Mouse (Mus musculus) yolk sac, embryonic 10.5 days (tissue): ENCODE measurements at regions not wholly inside any gene's neighbourhood (a gene's known extent, or its start where the extent isn't known, plus 50 kb on each side); places are given as distances from the start of the nearest gene placed in this dataset.
"Not testable (repeated sequence)": the region's sequence is repeated elsewhere in the genome, so short reads cannot be mapped to it uniquely, and the experiment has no call there.

Experiments
- DNase-seq: peaks from one replicate; pipeline ENCODE4 v3.0.0-alpha.2; 2017; ENCODE audit warnings: low spot score

GRCm38 (mm10) chr2:179128018-179128417 lies 314.2 kb upstream of the Cdh4 start:
- DNase-seq: no peak

- DNase-seq: no peak
Measured at GRCm38 (mm10) chr2:179128432-179128831, 313.8 kb upstream of the Cdh4 start.

- no peak for DNase-seq
Measured at GRCm38 (mm10) chr2:179131004-179131403, 311.2 kb upstream of the Cdh4 start.

- no peak for DNase-seq
Measured at GRCm38 (mm10) chr2:179142313-179142712, 299.9 kb upstream of the Cdh4 start.

- DNase-seq: peak; percentile 18
Measured at GRCm38 (mm10) chr2:179145726-179146125, 296.5 kb upstream of the Cdh4 start.

- DNase-seq: no peak
Measured at GRCm38 (mm10) chr2:179146274-179146673, 296.0 kb upstream of the Cdh4 start.

- DNase-seq: peak; percentile 9
Measured at GRCm38 (mm10) chr2:179148194-179148593, 294.0 kb upstream of the Cdh4 start.

GRCm38 (mm10) chr2:179148667-179149066 lies 293.6 kb upstream of the Cdh4 start:
- no peak for DNase-seq

- DNase-seq: no peak
Measured at GRCm38 (mm10) chr2:179158881-179159280, 283.4 kb upstream of the Cdh4 start.

- DNase-seq: no peak
Measured at GRCm38 (mm10) chr2:179163116-179163515, 279.1 kb upstream of the Cdh4 start.

GRCm38 (mm10) chr2:179170157-179170556 lies 272.1 kb upstream of the Cdh4 start:
- DNase-seq: peak; percentile 81

GRCm38 (mm10) chr2:179170608-179171007 lies 271.6 kb upstream of the Cdh4 start:
- DNase-seq: peak; percentile 77

- DNase-seq: not testable (repeated sequence)
Measured at GRCm38 (mm10) chr2:179176835-179177530, 265.2 kb upstream of the Cdh4 start.

GRCm38 (mm10) chr2:179181366-179181765 lies 260.9 kb upstream of the Cdh4 start:
- no peak for DNase-seq

GRCm38 (mm10) chr2:179182123-179182522 lies 260.1 kb upstream of the Cdh4 start:
- DNase-seq: no peak

GRCm38 (mm10) chr2:179192906-179193496 lies 249.2 kb upstream of the Cdh4 start:
- peak; percentile 68 for DNase-seq

- peak; percentile 87 for DNase-seq
Measured at GRCm38 (mm10) chr2:179193507-179194160, 248.6 kb upstream of the Cdh4 start.

- DNase-seq: no peak
Measured at GRCm38 (mm10) chr2:179197471-179197870, 244.8 kb upstream of the Cdh4 start.

GRCm38 (mm10) chr2:179200495-179200894 lies 241.7 kb upstream of the Cdh4 start:
- peak; percentile 33 for DNase-seq

- no peak for DNase-seq
Measured at GRCm38 (mm10) chr2:179210164-179210805, 231.9 kb upstream of the Cdh4 start.

GRCm38 (mm10) chr2:179216773-179217172 lies 225.5 kb upstream of the Cdh4 start:
- DNase-seq: no peak

GRCm38 (mm10) chr2:179228096-179228495 lies 214.1 kb upstream of the Cdh4 start:
- no peak for DNase-seq
